In genomic region chr3:89912543-89913391, GRCm38 (mm10) we compare ENCODE assay signal across 8 mouse cellular contexts. TPM values are rescaled to one million over a fixed set of nuclear protein-coding genes. Genes with fewer than 3 reads are reported as not detected.
A peak's percentile ranks its signal among the peaks of the same experiment; 100 is the strongest.
DNase-seq lines count a peak whose midpoint lies in the region; ATAC-seq lines count a peak whose summit lies in the region.

Il6ra (minus strand) TSS chr3:89913196.

- H3K27me3 ChIP-seq in intestine, embryonic 15.5 days (replicated peaks): no peaks in the 10 kb centered on the region; the same call in 1 of the 2 replicates

- peak within 1 kb of the TSS; percentile 54 for H3K9ac ChIP-seq in intestine, embryonic 15.5 days

- H3K4me2 ChIP-seq in intestine, embryonic 15.5 days (replicated peaks): peak within 1 kb of the TSS; percentile 99

- peaks cover 14% of the 10 kb centered on the region; the same call in 1 of the 2 replicates for H3K4me1 ChIP-seq in intestine, embryonic 15.5 days (replicated peaks)

- peak; percentile 92 for ATAC-seq in intestine, embryonic 15.5 days
- peak; percentile 84 for ATAC-seq in megakaryocyte-erythroid progenitor cell, adult 5-6 weeks (replicated peaks; ENCODE audit: low FRiP score, low TSS enrichment, poor library complexity, severe bottlenecking)

- peak; percentile 96 for DNase-seq in adipocyte (ENCODE audit: low spot score)
- DNase-seq in embryo, embryonic 10 days (ENCODE audit: low spot score): peak; percentile 74
- peak; percentile 86 to 88 for DNase-seq in gastrocnemius, postnatal 36 days
- DNase-seq in left cerebral cortex, postnatal 14 days (ENCODE audit: low spot score in 2 of 2): peak; percentile 78 to 88
- peak; percentile 78 for DNase-seq in right cerebral cortex, postnatal 14 days
- peak; percentile 81 for DNase-seq in urinary bladder, postnatal 25 days (ENCODE audit: low spot score)

- no peaks in the 10 kb centered on the region for H3K36me3 ChIP-seq in intestine, embryonic 15.5 days

- peak within 1 kb of the TSS; percentile 42; the same call in 1 of the 2 replicates for H3K27ac ChIP-seq in intestine, embryonic 15.5 days

- H3K4me3 ChIP-seq in intestine, embryonic 15.5 days (replicated peaks): peak within 1 kb of the TSS; percentile 55

- H3K9me3 ChIP-seq in intestine, embryonic 15.5 days: no peaks in the 10 kb centered on the region

- 1% methylated on average over 73 of the region's 75 CpGs for WGBS in intestine, embryonic 15.5 days

- intact Hi-C loops in gastrocnemius, postnatal 36 days (cut with DNase I): no loop called here
- intact Hi-C loops in left cerebral cortex, postnatal 14 days (cut with DNase I): loop anchor here (5.0 kb wide), 1 partner anchor 35 kb away; no protein-coding TSS in a partner anchor

RNA-seq across cellular contexts. Expression of gene Il6ra, which starts in this region (rescaled TPM):
- 1 to 10 TPM; 4.4 to 4.8 TPM for total RNA-seq in gastrocnemius, postnatal 36 days (2021)
- polyA plus RNA-seq in intestine, embryonic 15.5 days (2015; fragmentation: Nextera tagmentation; extraction: Ambion mirVana): 2.3 and 2.8 TPM in 2 replicates
- 1 to 10 TPM; 3.6 to 4.7 TPM for total RNA-seq in left cerebral cortex, postnatal 14 days (2021)
- total RNA-seq in megakaryocyte-erythroid progenitor cell, adult 5-6 weeks (2014; fragmentation: Nextera tagmentation): 0.27 TPM in 1 of 2 replicates, not detected in the other
- 0.80 TPM in 2 replicates for total RNA-seq in megakaryocyte-erythroid progenitor cell, adult 5-6 weeks (2017)

Comparison
In these comparisons a context has a peak if more than half of its experiments do, and no peak if none do; other contexts are left out.
1. Peak in every context shown above with its lines: DNase-seq, ATAC-seq, H3K4me3 ChIP-seq and H3K27ac ChIP-seq.
2. Peak in ATAC-seq in megakaryocyte-erythroid progenitor cell, adult 5-6 weeks; RNA of the gene not detected or under 1 TPM.